In the genomic region with DNA sequence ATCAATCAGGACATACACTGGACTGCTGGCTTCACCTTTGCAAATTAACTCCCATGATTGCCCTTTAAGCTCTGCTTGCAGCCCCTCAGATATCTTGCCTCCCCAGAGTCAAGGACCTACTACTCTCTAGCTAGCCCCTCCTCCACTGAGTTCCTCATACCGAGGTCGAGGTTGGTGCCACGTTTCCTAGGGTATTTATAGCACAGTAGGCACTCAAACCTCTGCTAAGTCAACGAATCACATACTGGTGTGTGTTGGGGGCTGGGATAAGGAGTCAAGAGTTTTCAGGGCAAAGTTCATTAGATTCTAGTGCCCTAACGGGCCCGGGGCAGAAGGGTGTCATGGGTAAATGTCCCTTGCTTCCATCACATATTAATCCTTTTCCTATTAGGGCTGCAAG, we compare ENCODE assay signal across 24 mouse cellular contexts. TPM values are rescaled to one million over a fixed set of nuclear protein-coding genes. Genes with fewer than 3 reads are reported as not detected.
DNase-seq lines count a peak whose midpoint lies in the region; ATAC-seq and TF ChIP-seq lines count a peak whose summit lies in the region.
"Had no signal": no experiment of that assay in that cellular context is flagged by ENCODE, and none has a peak within 500 bp of the region (broad histone marks: within the 10 kb centered on the region; RNA-seq: fewer than 3 reads in every experiment).

No protein-coding gene starts in this region.

- no peak overlapping the region for H3K9ac ChIP-seq in lung, embryonic 16.5 days (ENCODE audit: low read length)
- peak overlapping the region; percentile 44; the same call in 1 of the 2 replicates for H3K9ac ChIP-seq in heart, embryonic 14.5 days (ENCODE audit: low read length)
- H3K9ac ChIP-seq: embryonic facial prominence, embryonic 12.5 days; hindbrain, embryonic 12.5 days; limb, embryonic 12.5 days; midbrain, embryonic 15.5 days had no signal

- 32% methylated on average over 6 of the region's 6 CpGs for WGBS in lung, embryonic 16.5 days
- 16% methylated on average over 6 of the region's 6 CpGs for WGBS in heart, embryonic 14.5 days

- intact Hi-C loops in left cerebral cortex, postnatal 14 days (cut with DNase I), result loop anchor here (5.0 kb wide), 1 partner anchor 38 kb away; a partner anchor contains a TSS

- no peaks in the 10 kb centered on the region for H3K36me3 ChIP-seq in lung, embryonic 16.5 days (ENCODE audit: control insufficient read depth, insufficient read depth, low read length)
- no peaks in the 10 kb centered on the region for H3K36me3 ChIP-seq in heart, embryonic 14.5 days (ENCODE audit: control insufficient read depth, insufficient read depth, low read length)
- no peaks in the 10 kb centered on the region for H3K36me3 ChIP-seq in myocyte (ENCODE audit: control insufficient read depth, insufficient read depth)
- H3K36me3 ChIP-seq: embryonic facial prominence, embryonic 12.5 days; hindbrain, embryonic 12.5 days; limb, embryonic 12.5 days; midbrain, embryonic 15.5 days had no signal

- TF ChIP-seq POLR2A in myocyte (IDR thresholded peaks at IDR 0.05; ENCODE audit: insufficient read length, low read depth), result no peak

- H3K4me2 ChIP-seq in lung, embryonic 16.5 days (ENCODE audit: low read depth, low read length), result no peak overlapping the region
- H3K4me2 ChIP-seq in heart, embryonic 14.5 days (ENCODE audit: low read length), result peak overlapping the region; percentile 39
- H3K4me2 ChIP-seq in myocyte (ENCODE audit: low read depth), result peak overlapping the region; percentile 3
- H3K4me2 ChIP-seq: embryonic facial prominence, embryonic 12.5 days; hindbrain, embryonic 12.5 days; limb, embryonic 12.5 days; midbrain, embryonic 15.5 days had no signal

- H3K4me3 ChIP-seq in lung, embryonic 16.5 days (ENCODE audit: low read length), result no peak overlapping the region
- no peak overlapping the region for H3K4me3 ChIP-seq in heart, embryonic 14.5 days (ENCODE audit: control insufficient read depth in 1 of 2, insufficient read depth in 1 of 2, low read depth in 1 of 2, low read length in 2 of 2)
- no peak overlapping the region for H3K4me3 ChIP-seq in myocyte
- H3K4me3 ChIP-seq: embryonic facial prominence, embryonic 12.5 days; hindbrain, embryonic 12.5 days; left cerebral cortex, adult 2 months; limb, embryonic 12.5 days; midbrain, embryonic 15.5 days had no signal

- peak; percentile 35 for ATAC-seq in lung, embryonic 16.5 days (ENCODE audit: low read depth)
- peak; percentile 49 for ATAC-seq in heart, embryonic 14.5 days (ENCODE audit: insufficient number of reproducible peaks, insufficient read depth, low FRiP score, low read depth)
- ATAC-seq in activated CD4-positive, CD25-positive, alpha-beta regulatory T cell, adult 4 months, result no peak
- ATAC-seq: forebrain, embryonic 16.5 days; midbrain, embryonic 15.5 days had no signal

- no peak overlapping the region for H3ac ChIP-seq in myocyte (ENCODE audit: control insufficient read depth, insufficient read length)

- no peaks in the 10 kb centered on the region for H3K79me2 ChIP-seq in myocyte (ENCODE audit: control insufficient read depth, insufficient read depth)

- no peak overlapping the region for H3K27ac ChIP-seq in lung, embryonic 16.5 days (ENCODE audit: low read length)
- peak overlapping the region; percentile 70 to 82 for H3K27ac ChIP-seq in heart, embryonic 14.5 days (replicated peaks in 1 of 2; ENCODE audit: control insufficient read depth in 1 of 2, insufficient read depth in 1 of 2, low read depth in 2 of 2, low read length in 2 of 2)
- H3K27ac ChIP-seq: embryonic facial prominence, embryonic 12.5 days; hindbrain, embryonic 12.5 days; left cerebral cortex, adult 2 months; limb, embryonic 12.5 days; midbrain, embryonic 15.5 days had no signal

- H3K27me3 ChIP-seq in lung, embryonic 16.5 days (ENCODE audit: control insufficient read depth, insufficient read depth, low read depth, low read length), result no peaks in the 10 kb centered on the region
- no peaks in the 10 kb centered on the region for H3K27me3 ChIP-seq in heart, embryonic 14.5 days (ENCODE audit: control insufficient read depth, insufficient read depth, low read length)
- H3K27me3 ChIP-seq in myocyte (ENCODE audit: control insufficient read depth, insufficient read depth, insufficient read length), result peaks cover 2% of the 10 kb centered on the region
- H3K27me3 ChIP-seq: embryonic facial prominence, embryonic 12.5 days; hindbrain, embryonic 12.5 days; limb, embryonic 12.5 days; midbrain, embryonic 15.5 days had no signal

- H3K4me1 ChIP-seq in lung, embryonic 16.5 days (replicated peaks; ENCODE audit: control insufficient read depth, insufficient read depth, low read length), result no peaks in the 10 kb centered on the region
- peaks cover 28 to 33% of the 10 kb centered on the region in 2 experiments for H3K4me1 ChIP-seq in heart, embryonic 14.5 days (ENCODE audit: control insufficient read depth in 2 of 2, insufficient read depth in 2 of 2, low read length in 2 of 2)
- H3K4me1 ChIP-seq: midbrain, embryonic 15.5 days had no signal

- DNase-seq in gastrocnemius, adult 18-20 months (ENCODE audit: low spot score), result peak; percentile 52
- DNase-seq in gastrocnemius, adult 8-10 months (ENCODE audit: low spot score in 2 of 2), result no peak
- DNase-seq in lung, postnatal 4 days, result no peak
- DNase-seq in left cerebral cortex, postnatal 14 days (ENCODE audit: low spot score in 2 of 2), result no peak
- DNase-seq: adrenal gland, postnatal 25 days had no signal

- H3K9me3 ChIP-seq in lung, embryonic 16.5 days (ENCODE audit: control insufficient read depth, low read length), result no peaks in the 10 kb centered on the region
- H3K9me3 ChIP-seq in heart, embryonic 14.5 days (ENCODE audit: control insufficient read depth, low read length), result no peaks in the 10 kb centered on the region
- H3K9me3 ChIP-seq: embryonic facial prominence, embryonic 12.5 days; hindbrain, embryonic 12.5 days; limb, embryonic 12.5 days; midbrain, embryonic 15.5 days had no signal

TF ChIP-seq in myocyte, 11 proteins besides CTCF, POLR2A, EP300 and RAD21 (continues in another document):
- TF ChIP-seq SRF (IDR thresholded peaks at IDR 0.05; ENCODE audit: control insufficient read depth, insufficient read length, low read depth) (no peak), MYOD1 (IDR thresholded peaks at IDR 0.05; ENCODE audit: control insufficient read depth in 1 of 3, insufficient read length in 2 of 3, low read depth in 2 of 3) (no peak), USF1 (IDR thresholded peaks at IDR 0.05; ENCODE audit: low read depth) (no peak), REST (IDR thresholded peaks at IDR 0.05; ENCODE audit: insufficient read depth, insufficient read length) (no peak), TCF3 (IDR thresholded peaks at IDR 0.05; ENCODE audit: insufficient read length, low read depth) (no peak), TCF12 (IDR thresholded peaks at IDR 0.05; ENCODE audit: insufficient read depth, poor library complexity, severe bottlenecking) (no peak), MAX (IDR thresholded peaks at IDR 0.05; ENCODE audit: low read depth) (no peak), POLR2AphosphoS2 (IDR thresholded peaks at IDR 0.05; ENCODE audit: insufficient read length, low read depth) (no peak)

RNA-seq across cellular contexts. Expression of a gene that starts 14.6 kb away (rescaled TPM):
- under 1 TPM; 0.18 to 0.33 TPM for total RNA-seq in gastrocnemius, adult 18-20 months (2021)
- total RNA-seq in gastrocnemius, adult 8-10 months (2022), result under 1 TPM in 3 of 4 experiments, not detected in 1; 0.24 to 0.58 (median 0.25) TPM
- polyA plus RNA-seq in lung, embryonic 16.5 days (2015; fragmentation: Nextera tagmentation; extraction: Ambion mirVana), result 4.7 and 6.8 TPM in 2 replicates
- polyA plus RNA-seq in heart, embryonic 14.5 days (2014; fragmentation: Nextera tagmentation; extraction: Ambion mirVana), result 0.95 and 1.4 TPM in 2 replicates
- not detected for polyA plus RNA-seq in myocyte (2012; fragmentation: generic; extraction: Trizol)
- not detected for total RNA-seq in left cerebral cortex, postnatal 14 days (2021)
- polyA plus RNA-seq in activated CD4-positive, CD25-positive, alpha-beta regulatory T cell, adult 4 months (2017; shearing (Covaris generic)), result 10 to 100 TPM; 48.0 to 77.5 TPM
- total RNA-seq: layer of hippocampus, adult 18-20 months; left cerebral cortex, adult 2 months had no signal

RNA-seq across cellular contexts. Expression of a gene that starts 24.0 kb away (rescaled TPM):
- total RNA-seq in gastrocnemius, adult 18-20 months (2021), result 100 to 1,000 TPM; 472 to 505 TPM
- total RNA-seq in gastrocnemius, adult 8-10 months (2022), result 100 to 1,000 TPM; 486 to 711 (median 596) TPM
- polyA plus RNA-seq in lung, embryonic 16.5 days (2015; fragmentation: Nextera tagmentation; extraction: Ambion mirVana), result 0.03 and 0.06 TPM in 2 replicates
- polyA plus RNA-seq in heart, embryonic 14.5 days (2014; fragmentation: Nextera tagmentation; extraction: Ambion mirVana), result 0.07 and 0.42 TPM in 2 replicates
- polyA plus RNA-seq in myocyte (2012; fragmentation: generic; extraction: Trizol), result 15.3 TPM
- under 1 TPM in 1 of 2 experiments, not detected in 1; 0.06 TPM for total RNA-seq in left cerebral cortex, postnatal 14 days (2021)
- polyA plus RNA-seq in activated CD4-positive, CD25-positive, alpha-beta regulatory T cell, adult 4 months (2017; shearing (Covaris generic)), result under 1 TPM in 1 of 2 experiments, not detected in 1; 0.09 TPM
- total RNA-seq: left cerebral cortex, adult 2 months; megakaryocyte progenitor cell, adult 5-6 weeks had no signal
- polyA plus RNA-seq: hindbrain, embryonic 12.5 days; midbrain, embryonic 15.5 days; stomach, embryonic 14.5 days had no signal

RNA-seq across cellular contexts. Expression of a gene that starts 27.5 kb away (rescaled TPM):
- not detected for total RNA-seq in gastrocnemius, adult 18-20 months (2021)
- total RNA-seq in gastrocnemius, adult 8-10 months (2022), result not detected
- polyA plus RNA-seq in lung, embryonic 16.5 days (2015; fragmentation: Nextera tagmentation; extraction: Ambion mirVana), result not detected in 2 replicates
- not detected in 2 replicates for polyA plus RNA-seq in heart, embryonic 14.5 days (2014; fragmentation: Nextera tagmentation; extraction: Ambion mirVana)
- polyA plus RNA-seq in myocyte (2012; fragmentation: generic; extraction: Trizol), result not detected
- total RNA-seq in left cerebral cortex, postnatal 14 days (2021), result not detected
- polyA plus RNA-seq in activated CD4-positive, CD25-positive, alpha-beta regulatory T cell, adult 4 months (2017; shearing (Covaris generic)), result not detected
- total RNA-seq: adrenal gland, postnatal 25 days; common myeloid progenitor, adult 5-6 weeks; gastrocnemius, postnatal 10 days; layer of hippocampus, adult 18-20 months; left cerebral cortex, adult 2 months; megakaryocyte progenitor cell, adult 5-6 weeks had no signal
- polyA plus RNA-seq: cerebellum, adult 2 months; embryonic facial prominence, embryonic 12.5 days; forebrain, embryonic 16.5 days; hindbrain, embryonic 12.5 days; inflammation-experienced regulatory T-cells, adult 6 months; kidney, embryonic 16.5 days; limb, embryonic 12.5 days; liver, embryonic 16.5 days; midbrain, embryonic 15.5 days; stomach, embryonic 14.5 days had no signal

RNA-seq across cellular contexts. Expression of a gene that starts 36.1 kb away (rescaled TPM):
- 1 to 10 TPM; 4.8 to 5.7 TPM for total RNA-seq in gastrocnemius, adult 18-20 months (2021)
- total RNA-seq in gastrocnemius, adult 8-10 months (2022), result 1 to 10 TPM; 3.3 to 5.5 (median 4.3) TPM
- polyA plus RNA-seq in lung, embryonic 16.5 days (2015; fragmentation: Nextera tagmentation; extraction: Ambion mirVana), result 2.0 and 4.4 TPM in 2 replicates
- polyA plus RNA-seq in heart, embryonic 14.5 days (2014; fragmentation: Nextera tagmentation; extraction: Ambion mirVana), result 0.35 TPM in 1 of 2 replicates, not detected in the other
- 0.32 TPM for polyA plus RNA-seq in myocyte (2012; fragmentation: generic; extraction: Trizol)
- not detected for total RNA-seq in left cerebral cortex, postnatal 14 days (2021)
- 1 to 10 TPM; 1.1 to 1.2 TPM for polyA plus RNA-seq in activated CD4-positive, CD25-positive, alpha-beta regulatory T cell, adult 4 months (2017; shearing (Covaris generic))
- total RNA-seq: adrenal gland, postnatal 25 days; common myeloid progenitor, adult 5-6 weeks; layer of hippocampus, adult 18-20 months; left cerebral cortex, adult 2 months; megakaryocyte progenitor cell, adult 5-6 weeks had no signal
- polyA plus RNA-seq: embryonic facial prominence, embryonic 12.5 days; forebrain, embryonic 16.5 days; hindbrain, embryonic 12.5 days; limb, embryonic 12.5 days; liver, embryonic 16.5 days; midbrain, embryonic 15.5 days had no signal

RNA-seq across cellular contexts. Expression of a gene that starts 52.7 kb away (rescaled TPM):
- total RNA-seq in gastrocnemius, adult 18-20 months (2021), result under 1 TPM; 0.07 to 0.11 TPM
- total RNA-seq in gastrocnemius, adult 8-10 months (2022), result under 1 TPM in 3 of 4 experiments, not detected in 1; 0.07 to 0.13 (median 0.12) TPM
- polyA plus RNA-seq in lung, embryonic 16.5 days (2015; fragmentation: Nextera tagmentation; extraction: Ambion mirVana), result 0.26 and 0.29 TPM in 2 replicates
- polyA plus RNA-seq in heart, embryonic 14.5 days (2014; fragmentation: Nextera tagmentation; extraction: Ambion mirVana), result 0.05 and 0.07 TPM in 2 replicates
- 0.11 TPM for polyA plus RNA-seq in myocyte (2012; fragmentation: generic; extraction: Trizol)
- total RNA-seq in left cerebral cortex, postnatal 14 days (2021), result under 1 TPM; 0.11 to 0.20 TPM
- polyA plus RNA-seq in activated CD4-positive, CD25-positive, alpha-beta regulatory T cell, adult 4 months (2017; shearing (Covaris generic)), result under 1 TPM; 0.12 to 0.43 TPM
- total RNA-seq: left cerebral cortex, adult 2 months had no signal

Comparison
In these comparisons a context has a peak if more than half of its experiments do, and no peak if none do; other contexts are left out.
1. RNA of a gene that starts 24.0 kb away (polyA plus RNA-seq): 15.3 TPM in myocyte (single experiment); 0.09 TPM in activated CD4-positive, CD25-positive, alpha-beta regulatory T cell, adult 4 months, 0.07 to 0.42 TPM in heart, embryonic 14.5 days and 0.03 to 0.06 TPM in lung, embryonic 16.5 days; every median in the first group is over 10 times any median in the second.